Mouse (Mus musculus) frontal cortex, postnatal 14 days (tissue): ENCODE measurements around the gene Cradd.

ENCODE experiments used
- DNase-seq, 2 experiments: peaks; one replicate each; pipeline ENCODE4 v3.0.0; 2022; ENCODE audit warnings: low spot score in 2 of 2

Cradd gene

DNA sequence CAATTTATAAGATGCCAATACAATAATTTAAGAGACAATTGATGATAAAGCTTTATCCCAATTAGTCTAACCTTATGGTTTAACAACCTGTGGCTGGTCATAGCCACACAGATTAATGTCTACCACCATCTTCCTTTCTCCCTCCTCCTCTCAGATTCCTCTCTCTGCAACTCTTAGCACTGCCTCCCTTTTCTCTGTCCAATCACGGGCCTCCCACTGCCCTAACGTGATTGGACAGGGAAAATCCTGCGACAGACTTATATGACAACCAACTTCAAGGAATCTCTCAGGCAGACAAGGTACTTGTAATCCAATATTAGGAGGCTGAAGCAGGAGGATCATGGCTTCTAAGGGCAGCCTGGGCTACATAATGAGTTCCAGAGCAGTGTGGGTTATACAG is 8.7 kb upstream of the Cradd start:
- no peak for DNase-seq

DNA sequence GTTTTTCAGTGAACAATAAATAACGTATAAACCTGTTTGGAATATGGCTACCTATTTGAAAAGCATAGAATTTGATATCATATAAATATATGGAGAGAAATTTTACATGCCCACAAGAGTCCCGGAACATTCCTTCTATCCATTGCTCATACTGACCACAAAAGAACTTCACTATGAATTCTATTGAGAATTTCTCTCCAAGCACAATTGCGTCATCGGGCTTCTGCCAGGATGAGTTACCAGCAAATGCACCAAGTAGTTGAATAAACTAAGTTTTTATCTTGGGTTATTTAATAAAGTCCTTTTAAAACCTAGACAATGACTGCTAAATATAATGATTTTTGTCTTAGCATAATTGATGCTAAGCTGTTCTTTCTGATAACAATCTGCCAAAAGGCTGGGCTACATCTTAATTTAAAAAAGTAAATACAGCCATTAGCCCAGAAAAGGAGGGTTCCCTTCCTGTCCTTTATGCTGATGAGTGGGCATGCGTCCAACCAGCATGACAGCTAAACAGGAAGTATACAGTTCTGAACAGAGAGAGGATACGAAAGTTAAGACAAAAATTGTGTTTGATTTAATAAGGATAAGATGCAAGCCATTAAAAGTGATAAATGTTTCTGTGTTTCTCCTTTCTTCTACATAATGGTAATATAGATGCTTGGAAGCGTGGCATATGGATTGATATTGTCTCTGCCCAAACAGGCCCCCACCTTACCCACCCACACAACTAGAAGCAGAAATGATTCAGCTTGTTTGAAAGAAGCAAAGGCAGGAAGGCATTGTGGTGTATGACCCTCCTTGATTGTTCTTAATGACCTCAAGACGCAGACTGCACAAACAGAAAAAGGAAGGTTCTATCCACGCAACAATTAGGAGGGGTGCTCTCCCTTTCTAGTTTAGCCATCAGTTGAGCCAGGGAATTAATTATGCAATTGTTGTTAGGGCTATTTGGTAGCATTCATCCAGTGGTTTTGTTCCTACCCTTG is 6.7 kb upstream of the Cradd start:
- no peak for DNase-seq

DNA sequence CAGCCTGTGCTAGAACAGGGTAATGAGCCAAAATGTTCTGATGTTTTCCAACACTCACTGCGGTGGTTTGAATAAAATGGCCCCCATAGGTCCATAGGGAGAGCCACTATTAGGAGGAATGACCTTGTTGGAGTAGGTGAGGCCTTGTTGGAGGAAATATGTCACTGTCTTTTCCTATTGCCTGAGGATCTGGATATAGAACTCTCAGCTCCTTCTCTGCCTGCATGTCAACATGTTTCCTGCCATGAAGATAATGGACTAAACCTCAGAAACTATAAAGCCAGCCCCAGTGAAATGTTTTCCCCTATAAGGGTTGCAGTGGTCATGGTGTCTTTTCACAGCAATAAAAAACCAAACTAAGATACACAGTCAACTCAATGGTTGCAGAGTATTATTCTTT is 6.0 kb upstream of the Cradd start:
- no peak for DNase-seq

DNA sequence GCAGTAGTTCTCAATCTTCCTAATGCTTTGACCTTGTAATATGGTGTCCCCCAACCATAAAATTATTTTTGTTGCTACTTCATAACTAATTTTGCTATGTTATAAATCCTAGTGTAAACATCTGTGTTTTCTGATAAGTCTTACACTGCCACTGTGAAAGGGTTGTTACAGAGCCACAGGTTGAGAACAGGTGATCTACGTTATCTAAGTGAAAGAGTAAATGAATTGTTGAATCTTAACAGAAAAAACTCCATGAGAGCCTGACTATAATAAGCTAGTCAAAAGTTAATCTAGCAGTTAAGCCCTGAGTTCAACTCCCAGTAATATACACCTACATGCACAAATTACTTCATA is 322 bp upstream of the Cradd start:
- DNase-seq = no peak

DNA sequence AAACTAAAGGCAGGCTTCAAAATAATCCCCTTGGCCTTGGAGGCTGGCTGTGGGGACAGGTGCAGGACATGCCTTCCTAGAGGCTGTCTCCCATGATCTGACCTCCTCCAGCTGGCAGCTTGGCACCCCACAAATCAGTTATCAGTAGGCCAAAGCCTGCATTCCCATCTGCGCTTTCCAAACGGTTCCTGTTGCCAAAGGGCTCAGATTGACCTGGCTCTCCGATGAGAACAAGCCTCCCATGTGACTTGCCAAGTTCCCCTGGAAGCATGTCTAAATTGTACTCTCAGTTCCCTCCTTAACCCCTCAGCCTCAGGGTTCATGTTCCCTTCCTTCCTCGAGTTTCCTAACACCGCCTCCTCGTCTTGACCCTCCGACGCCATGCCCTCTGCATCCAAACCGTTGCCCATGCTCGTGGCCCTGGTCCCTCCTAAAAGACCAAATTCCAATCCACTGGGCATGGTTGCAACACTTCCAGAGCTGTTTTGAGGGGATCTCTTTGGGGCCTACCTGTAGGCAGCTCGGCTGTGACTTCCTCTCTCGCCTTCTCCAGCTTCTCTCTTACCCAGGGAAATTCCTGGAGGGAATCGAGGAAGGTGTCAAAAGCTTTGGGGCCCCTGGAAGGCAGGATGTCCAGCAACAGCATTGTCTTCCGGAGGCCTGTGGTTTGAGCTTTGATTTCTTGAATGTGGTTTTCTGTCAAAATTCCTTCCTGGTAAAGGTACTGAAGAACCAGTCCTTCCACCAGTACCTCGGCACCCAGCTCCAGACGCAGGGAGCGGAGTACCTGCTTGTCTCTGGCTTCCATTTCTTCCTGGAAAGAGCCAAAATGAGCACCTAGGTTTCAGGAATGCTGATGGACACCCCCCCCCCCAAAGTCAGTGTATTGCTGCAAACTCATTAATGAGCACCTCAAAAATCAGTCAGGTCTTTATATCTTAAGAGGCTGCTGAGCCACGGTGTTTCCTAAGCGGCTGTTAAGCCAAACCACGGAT is 1.6 kb downstream of the Cradd start:
- DNase-seq = peak; percentile 20 to 25

DNA sequence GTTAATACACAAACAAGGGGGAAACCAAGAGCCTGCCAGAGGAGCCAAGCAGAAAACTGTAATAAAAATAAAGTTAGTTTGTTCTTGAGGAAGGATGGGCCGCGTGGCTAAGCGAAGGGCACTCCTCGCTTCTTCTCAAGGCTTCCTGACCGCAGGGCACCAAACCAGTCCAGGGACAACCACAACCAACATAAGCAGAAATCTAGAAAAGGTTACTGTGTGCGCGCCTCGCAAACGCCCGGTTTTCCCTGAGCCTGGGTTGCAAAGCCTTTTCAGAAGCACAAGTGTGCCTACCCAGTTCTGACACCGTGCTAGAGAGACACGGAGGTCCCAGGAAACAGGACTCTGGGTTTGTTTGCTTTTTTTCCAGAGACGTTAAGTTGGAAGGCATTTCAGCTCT is 4.9 kb downstream of the Cradd start:
- DNase-seq = no peak

DNA sequence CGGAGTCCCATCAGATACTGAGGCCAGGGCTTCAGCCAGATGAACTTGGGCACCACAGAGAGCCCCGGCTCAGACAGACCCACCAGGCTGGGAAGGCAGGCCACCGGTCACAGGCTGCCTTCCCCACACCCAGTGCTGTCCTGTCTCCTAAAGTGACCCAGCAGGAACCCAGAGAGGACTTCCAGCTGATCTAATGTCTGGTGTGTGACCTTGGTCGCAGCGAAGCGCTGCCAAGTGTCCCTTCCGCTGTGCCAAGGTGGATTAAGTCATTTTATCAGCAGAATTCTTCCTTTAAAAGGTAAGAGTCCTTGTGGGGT is 5.6 kb downstream of the Cradd start:
- DNase-seq = no peak

DNA sequence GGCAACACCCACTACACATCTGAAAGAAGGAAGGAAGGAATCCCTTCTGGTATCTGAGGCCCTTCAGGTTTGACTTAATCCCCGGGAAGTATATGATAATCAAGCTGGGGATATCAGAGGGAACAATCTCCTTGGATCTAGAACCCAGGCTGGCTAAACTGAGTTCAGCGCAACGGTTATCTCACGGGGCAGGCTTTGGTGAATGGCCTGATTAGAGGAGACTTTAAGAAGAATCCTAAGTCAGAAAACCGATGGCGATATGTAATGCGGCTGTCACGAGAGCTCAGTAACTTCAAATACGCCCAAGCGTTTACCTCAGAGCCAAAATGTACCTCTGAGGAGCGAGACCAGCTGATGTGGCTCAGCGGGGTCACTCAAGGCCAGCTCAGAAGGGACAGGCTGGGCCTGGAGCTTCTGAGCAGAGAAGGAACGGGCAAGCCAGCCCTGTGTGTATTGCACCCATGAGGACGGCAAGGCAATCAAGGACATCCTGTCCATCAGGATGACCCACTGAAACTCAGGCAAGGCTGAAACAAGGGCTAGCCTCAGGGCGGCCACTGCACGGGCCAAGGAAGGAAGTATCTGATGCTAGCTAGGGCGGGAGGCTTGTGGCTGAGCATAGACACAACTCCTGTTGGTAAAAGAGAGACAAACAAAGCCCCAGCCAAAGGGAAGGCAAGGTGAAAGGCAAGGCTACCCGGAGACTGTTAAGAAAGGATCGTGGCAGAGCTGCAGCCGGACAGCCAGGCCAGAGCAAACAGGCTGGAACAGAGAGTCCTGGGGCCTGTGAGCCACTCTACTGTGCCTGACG is 6.1 kb downstream of the Cradd start:
- no peak for DNase-seq

DNA sequence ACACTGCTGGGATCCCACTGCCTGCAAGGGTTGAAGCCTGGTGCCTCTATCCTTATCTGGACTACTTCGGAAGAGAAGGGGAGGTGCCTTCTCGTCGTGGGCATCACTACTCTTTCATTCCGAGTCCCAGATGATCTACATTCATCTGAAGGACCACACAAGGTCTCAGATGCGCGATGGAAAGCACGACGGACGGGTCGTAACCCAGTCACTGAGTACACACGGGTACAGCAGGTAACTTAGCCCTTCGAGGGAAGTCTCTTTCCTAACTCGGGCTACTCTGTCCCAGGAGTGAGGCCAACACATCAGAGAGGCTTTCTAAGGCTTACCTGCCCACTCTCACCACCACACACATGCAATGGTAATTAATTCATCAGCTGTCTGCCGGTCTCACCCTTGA is 6.8 kb downstream of the Cradd start:
- DNase-seq = no peak

DNA sequence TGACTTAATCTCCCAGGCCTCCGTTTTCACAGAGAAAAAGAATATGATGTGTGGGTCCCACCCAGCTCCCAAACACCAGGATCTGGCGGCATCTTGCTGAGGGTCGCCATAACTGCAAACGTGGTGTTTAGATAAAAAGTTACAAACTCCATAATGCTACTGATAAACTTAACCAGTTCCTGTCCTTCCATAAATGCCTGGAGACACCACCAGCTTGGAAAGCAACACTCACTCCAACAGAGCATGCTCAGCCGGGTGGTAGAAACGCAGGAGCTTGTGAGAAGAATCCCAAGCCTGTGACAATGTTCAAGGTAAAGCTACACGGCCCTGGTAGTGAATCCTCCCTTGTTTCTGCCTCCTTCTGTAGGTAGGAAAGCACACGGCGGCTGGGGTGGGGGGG is 7.3 kb downstream of the Cradd start:
- DNase-seq = no peak

DNA sequence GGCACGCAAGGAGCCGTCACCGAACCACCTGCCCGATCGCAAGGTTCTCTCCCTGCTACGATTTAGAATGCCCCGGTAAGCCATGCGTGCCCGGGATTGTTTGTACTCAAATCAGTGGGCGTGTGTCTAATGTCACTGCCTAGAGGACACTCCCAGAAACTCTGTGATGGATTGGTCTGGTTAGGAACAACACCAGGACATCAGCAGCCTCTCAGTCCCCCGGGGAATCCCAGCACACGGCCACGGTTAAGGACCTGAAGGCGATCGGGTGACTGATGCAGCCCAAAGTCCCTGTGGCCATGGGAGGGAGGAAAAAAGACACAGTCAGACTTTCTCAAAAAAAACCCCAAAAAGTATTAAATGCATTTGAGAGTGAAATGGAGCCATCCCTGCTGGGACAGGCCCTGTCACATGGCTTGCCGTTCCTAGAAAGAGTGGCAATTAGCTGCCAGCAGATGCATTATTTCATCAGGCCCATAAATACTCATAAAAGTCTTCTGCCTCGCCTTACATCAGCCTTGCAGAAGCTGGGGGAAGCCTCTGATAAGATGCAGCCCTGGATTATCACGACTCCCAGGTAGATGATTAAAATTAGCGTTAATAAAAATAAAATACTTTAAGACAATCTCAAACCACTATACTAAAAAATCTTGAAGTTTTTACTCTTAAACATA is 8.0 kb downstream of the Cradd start:
- no peak for DNase-seq

DNA sequence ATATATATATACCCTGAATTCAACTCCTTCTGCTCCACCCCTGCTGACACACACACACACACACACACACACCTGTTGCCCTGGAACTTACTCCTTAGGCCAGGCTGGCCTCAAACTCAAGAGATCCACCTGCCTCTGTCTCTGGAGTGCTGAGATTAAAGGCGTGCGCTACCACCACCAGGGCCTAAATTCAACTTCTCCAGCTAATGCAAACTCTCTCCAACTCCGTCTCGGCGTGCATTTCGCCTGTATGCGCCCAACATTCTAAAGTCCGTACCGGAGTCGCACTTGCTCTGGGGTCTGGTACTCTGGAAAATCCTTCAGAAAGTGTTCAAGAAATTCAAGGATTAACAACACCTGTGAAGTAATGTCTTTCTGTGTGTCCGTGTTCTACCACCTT is 8.6 kb downstream of the Cradd start:
- no peak for DNase-seq

DNA sequence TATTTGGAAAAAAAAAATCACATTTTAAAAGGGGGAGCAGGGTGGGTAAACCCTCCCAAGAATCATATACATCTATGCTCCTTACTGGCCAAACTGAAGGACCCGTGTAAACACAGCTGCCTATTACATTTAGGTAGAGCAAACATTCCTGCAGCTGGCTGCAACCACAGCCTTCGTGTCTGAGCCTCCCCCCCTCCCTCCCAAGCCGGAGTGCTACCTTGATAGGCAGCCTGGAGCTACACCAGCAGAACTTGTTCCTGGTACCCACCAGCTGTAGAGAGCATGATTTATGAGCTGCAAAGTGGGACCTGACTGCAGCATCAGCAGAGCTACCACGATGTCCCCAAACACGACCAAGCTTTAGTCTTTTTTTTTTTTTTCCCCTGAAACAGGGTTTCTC is 9.9 kb downstream of the Cradd start:
- no peak for DNase-seq

DNA sequence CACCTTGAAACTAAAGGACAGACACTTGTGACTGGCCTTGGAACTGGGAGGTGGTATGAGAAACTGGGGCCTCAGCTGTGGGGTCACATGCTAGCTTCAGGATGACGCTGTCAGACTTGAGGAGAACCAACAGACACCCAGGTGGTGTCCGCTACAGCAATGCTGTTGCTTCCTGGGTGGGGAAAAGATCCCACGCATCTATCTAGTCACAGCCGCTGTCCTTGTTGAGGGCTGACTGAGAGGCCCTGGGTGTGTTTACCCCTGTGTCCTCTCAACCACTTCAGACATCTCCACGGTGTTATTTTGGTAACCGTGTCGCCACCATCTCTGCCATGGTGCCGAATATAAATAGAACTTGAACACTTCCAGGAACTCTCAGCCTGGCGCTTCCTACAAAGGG is 10.4 kb downstream of the Cradd start:
- DNase-seq = no peak

DNA sequence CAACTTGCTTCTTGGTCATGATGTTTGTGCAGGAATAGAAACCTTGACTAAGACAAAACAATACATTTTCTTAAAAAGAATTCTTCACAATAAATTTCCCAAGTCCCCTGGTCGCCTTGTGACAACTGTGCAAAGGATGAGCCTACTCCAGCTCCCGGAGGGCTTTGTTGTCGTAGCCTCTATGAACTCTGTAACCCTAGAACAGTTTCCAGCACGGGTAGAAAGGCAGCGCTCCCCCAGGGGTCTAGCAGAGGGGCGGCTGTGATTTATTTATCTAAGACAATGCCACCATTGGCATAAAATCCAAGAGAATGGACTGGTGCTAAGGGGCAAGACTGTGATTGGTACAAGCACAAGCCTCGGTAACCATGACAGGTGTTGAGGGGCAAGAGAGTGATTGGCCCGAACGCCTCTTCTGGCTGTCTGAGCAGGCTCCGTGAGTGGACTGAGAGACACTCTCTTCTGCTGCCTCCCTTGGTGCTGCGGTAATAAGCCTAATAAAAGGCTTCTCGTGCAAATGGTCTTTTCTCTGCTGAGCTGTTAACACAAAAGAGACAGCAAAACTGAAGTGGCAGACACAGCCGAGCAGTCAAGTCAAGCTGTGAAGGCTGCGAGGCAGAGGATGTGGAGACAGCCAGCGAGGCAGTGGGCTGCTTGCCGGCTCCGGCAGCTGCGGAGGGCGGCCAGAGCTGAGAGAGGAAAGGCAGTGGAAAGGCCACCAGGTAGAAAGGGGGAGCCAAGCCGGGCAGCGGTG is 13.1 kb downstream of the Cradd start:
- DNase-seq = no peak

DNA sequence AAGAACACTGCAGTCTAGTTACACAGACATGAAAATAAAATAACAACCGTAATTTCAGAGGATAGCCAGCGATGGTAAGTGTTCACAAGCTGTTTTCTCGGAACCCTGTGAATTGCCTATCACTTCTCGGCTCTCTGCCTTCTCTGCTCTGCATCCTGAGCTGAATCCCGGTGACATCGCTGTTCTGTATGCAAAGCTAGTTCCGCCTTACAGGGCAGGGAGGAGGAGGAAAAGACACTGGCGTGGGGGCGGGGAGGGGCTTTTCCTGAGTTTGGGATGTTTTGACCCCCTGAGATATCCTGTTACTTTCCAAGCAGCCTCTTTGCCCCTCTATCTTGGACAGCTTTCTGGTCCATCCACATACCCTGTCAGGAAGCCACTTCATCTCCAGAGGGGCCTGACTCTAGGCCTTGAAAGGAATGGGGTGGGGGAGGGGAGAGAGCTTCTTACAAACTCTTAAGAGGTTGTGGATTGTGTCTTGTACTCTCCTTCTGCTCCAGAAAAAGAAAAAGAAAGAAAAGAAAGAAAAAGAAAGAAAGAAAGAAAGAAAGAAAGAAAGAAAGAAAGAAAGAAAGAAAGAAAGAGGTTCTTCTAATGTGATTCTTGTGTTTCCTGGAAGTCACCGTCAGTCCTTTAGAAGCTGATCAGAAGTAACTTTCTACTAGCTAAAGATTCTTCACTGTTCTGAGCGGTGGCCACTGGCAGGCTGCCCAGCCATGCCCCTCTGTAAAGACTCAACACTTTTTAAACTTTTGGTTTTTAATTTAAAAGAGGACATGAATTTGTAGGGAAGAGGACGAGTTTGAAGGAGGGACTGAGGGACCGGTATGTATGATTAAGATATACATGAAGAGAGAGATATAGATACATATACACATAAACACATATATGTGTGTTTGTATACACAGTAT is 14.3 kb downstream of the Cradd start:
- DNase-seq = no peak

DNA sequence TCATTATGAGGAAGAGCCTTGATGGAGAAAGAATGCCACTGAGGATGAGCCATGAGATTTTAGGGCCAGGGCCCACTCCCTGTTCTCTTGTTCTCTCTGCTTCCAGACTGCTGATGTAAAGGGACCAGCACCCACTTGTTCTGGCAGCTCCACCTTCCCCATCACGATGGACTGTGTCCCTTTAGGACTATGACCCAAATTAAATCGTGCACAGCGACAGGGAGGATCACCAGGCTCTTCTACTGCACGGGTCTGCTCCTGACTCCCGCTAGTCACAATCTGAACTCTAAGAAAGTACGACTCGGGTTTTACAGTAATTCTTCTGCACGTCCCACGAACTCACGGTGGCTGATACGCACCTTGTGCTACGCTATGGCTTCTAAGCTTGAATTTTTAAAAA is 14.9 kb downstream of the Cradd start:
- DNase-seq = no peak

DNA sequence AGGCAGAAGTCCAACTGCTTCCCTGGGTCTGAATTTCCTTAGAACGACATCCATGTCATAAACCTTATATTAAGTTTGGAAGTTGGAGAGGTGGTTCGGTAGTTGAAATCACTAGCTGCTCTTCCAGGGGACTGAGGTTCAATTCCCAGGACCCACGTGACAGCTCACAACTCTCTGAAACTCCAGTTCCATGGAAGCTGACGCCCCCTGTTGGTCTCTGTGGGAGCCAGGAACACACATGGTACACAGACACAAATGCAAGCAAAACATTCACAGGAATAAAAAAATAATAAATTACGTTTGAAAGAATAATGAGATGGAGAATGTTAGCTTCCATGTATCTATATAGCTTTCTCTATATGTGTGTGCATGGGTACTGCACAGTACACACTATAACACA is 16.0 kb downstream of the Cradd start:
- DNase-seq = no peak

DNA sequence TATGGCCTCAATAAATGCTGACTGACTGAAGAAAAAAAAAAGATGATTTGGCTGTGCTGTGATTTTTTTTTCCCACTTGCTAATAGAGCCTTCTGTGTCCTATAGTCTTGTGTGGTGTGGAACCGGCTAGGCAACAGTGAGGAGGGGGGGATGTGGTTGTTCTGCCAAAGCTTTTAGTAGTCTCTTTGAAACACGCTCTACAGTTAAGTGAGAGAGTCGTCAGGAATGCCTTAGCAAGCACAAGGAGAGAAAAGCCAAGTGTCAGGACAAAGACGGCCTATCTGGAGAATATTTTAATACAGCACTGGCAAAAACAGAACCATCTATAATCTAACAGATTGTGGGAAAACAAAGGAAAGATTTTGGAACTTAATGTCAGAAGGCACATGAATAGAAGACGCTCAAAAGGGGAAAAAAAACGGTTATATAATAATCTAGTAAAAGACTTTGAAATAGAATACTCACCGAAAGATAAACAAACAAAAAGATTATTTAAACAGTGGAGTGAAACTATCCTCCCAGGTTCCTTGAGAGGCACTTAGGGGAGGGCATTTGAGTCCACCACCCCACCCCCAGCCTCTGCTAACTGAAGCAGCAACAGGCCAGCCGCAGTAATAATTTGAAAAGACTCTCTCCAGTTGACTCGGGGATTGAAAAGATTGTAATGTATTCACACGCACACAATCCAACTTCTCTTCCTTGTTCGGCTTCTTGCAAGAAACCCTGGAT is 16.9 kb downstream of the Cradd start:
- DNase-seq = no peak
